Mouse (Mus musculus) NIH3T3 (cell line): ENCODE measurements at regions not wholly inside any gene's neighbourhood (a gene's known extent, or its start where the extent isn't known, plus 50 kb on each side); places are given as distances from the start of the nearest gene placed in this dataset.

Experiments
- DNase-seq: peaks from one replicate; pipeline ENCODE4 v3.0.0-alpha.2; 2012; ENCODE audit warnings: low read depth

- DNase-seq: no peak
Observed at GRCm38 (mm10) chr1:36013823-36014341, 54.3 kb upstream of the Hs6st1 start.

- no peak for DNase-seq
Observed at GRCm38 (mm10) chr1:36014372-36014771, 53.8 kb upstream of the Hs6st1 start.

DNA sequence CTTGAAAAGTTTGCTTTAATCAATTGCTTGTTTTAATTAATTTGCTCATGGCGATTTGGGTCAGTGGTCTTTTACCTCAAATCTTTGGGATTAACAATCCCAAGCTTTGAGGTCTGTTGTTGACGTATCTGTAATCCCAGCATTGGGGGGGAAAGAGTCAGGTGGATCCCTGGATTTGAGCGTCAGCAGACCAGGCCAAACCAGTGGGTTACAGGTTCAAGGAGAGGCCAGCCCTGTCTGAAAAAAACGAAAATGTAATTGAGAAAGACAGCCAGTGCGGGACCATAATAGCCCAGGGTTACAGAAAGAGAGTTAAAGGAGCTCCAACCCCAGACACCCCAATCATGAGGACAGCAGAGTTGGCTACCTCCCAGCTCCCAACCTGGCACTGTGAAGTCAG lies 53.0 kb upstream of the Hs6st1 start:
- no peak for DNase-seq

GRCm38 (mm10) chr1:36016566-36016965 lies 51.6 kb upstream of the Hs6st1 start:
- no peak for DNase-seq

DNA sequence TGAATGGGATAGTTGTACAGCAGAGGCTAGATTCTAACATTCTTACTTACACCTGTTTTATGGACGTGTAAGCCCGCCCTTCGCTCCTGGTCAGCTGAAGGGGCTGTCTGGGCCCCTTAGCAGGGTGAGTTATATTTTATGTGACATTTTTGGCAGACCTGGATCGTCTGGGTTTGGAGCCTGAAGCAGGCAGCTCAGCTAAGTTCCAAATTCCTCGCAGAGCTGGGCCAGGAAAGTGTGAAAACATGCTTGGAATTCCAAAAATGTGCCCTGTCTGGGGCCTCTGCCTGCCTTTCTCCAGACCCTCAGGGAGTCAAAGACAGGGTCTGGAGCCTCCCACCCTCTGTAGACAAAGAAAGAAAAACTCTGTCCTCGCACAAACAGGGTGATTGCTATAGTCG lies 51.1 kb upstream of the Hs6st1 start:
- peak; percentile 53 for DNase-seq

GRCm38 (mm10) chr1:36017656-36018055 lies 50.5 kb upstream of the Hs6st1 start:
- no peak for DNase-seq
